Mouse (Mus musculus) liver, postnatal 0 days (tissue): Measurements from ENCODE around the gene Agl.

Experiments used
- CTCF ChIP-seq: sonication (generic); IDR thresholded peaks from 2 replicates; pipeline ENCODE4 v1.5.1; 2016; ENCODE audit warnings: antibody characterized with exemption, low read depth
- EP300 ChIP-seq: IDR thresholded peaks from 2 replicates; pipeline ENCODE4 v1.6.1; 2016; ENCODE audit warnings: antibody characterized with exemption, low read depth, mild to moderate bottlenecking

GRCm38 (mm10) chr3:116718951-116719350 is 89.0 kb downstream of the Agl start:
- no peak for TF ChIP-seq CTCF
- TF ChIP-seq EP300: no peak
